Mouse (Mus musculus) layer of hippocampus, adult 2 months (tissue): ENCODE data around the gene Olfr854. TPM values are rescaled to one million over a fixed set of nuclear protein-coding genes. Genes with fewer than 3 reads are reported as not detected.

Experiments used
- DNase-seq, 2 experiments: peaks; one replicate each; pipeline ENCODE4 v3.0.0; 2022; ENCODE audit warnings: low spot score in 2 of 2
- H3K27ac ChIP-seq: fragments of 200-600 bp; 2 replicates; pipeline ENCODE4 v1.8.1; 2022
- H3K4me3 ChIP-seq: fragments of 200-600 bp; 2 replicates; pipeline ENCODE4 v1.8.1; 2022; ENCODE audit warnings: mild to moderate bottlenecking
- CTCF ChIP-seq: fragments of 200-600 bp; conservative IDR thresholded peaks from 2 replicates; pipeline ENCODE4 v1.8.1; 2022; ENCODE audit warnings: antibody characterized with exemption, mild to moderate bottlenecking, moderate library complexity
- long read RNA-seq, 2 experiments: library from polyadenylated mRNA; stranded (forward); transcript quantifications; one replicate each; pipeline ENCODE4 v2.0.0; 2021; ENCODE audit warnings: borderline mapping rate in 2 of 2
- total RNA-seq, 2 experiments: library from RNA; stranded (reverse); gene quantifications; 2 replicates each; pipeline ENCODE4 v1.2.3; 2021

Gene Olfr854
- total RNA-seq, result not detected
- long read RNA-seq, experiment 1, result 0 reads
- long read RNA-seq, experiment 2, result 0 reads

- Histone ChIP-seq H3K27ac (no peak within 1 kb of the TSS), H3K4me3 (no peak within 1 kb of the TSS)
- TF ChIP-seq CTCF, result no peak
- DNase-seq, result no peak
These were observed at the start of gene Olfr854 for GRCm38 (mm10) chr9:19567282-19567681. Olfr854 (minus strand) TSS chr9:19567382.

- Histone ChIP-seq H3K4me3 (no peak within 1 kb of the TSS), H3K27ac (no peak within 1 kb of the TSS)
- TF ChIP-seq CTCF, result no peak
- DNase-seq, result no peak
These were observed 15.1 kb upstream of the Olfr854 start, which contains the start of gene Olfr855 for GRCm38 (mm10) chr9:19582317-19582716. Olfr855 (plus strand) TSS chr9:19582617.

GRCm38 (mm10) chr9:19540976-19541375 lies 26.2 kb downstream of the Olfr854 start, which contains the start of gene Olfr853:
Olfr853 (minus strand) TSS chr9:19541076.
- no peak for TF ChIP-seq CTCF
- Histone ChIP-seq H3K4me3 (no peak within 1 kb of the TSS), H3K27ac (no peak within 1 kb of the TSS)
- no peak for DNase-seq

Other genes starting within 250 kb of the Olfr854 start
- not detected for gene Olfr845, start 230.9 kb downstream of the Olfr854 start, total RNA-seq
- not detected for gene Olfr846, start 203.4 kb downstream of the Olfr854 start, total RNA-seq
- gene Olfr847, start 188.7 kb downstream of the Olfr854 start, total RNA-seq, result not detected
- gene Olfr849, start 127.1 kb downstream of the Olfr854 start, total RNA-seq, result not detected
- not detected for gene Olfr850, start 89.1 kb downstream of the Olfr854 start, total RNA-seq
- gene Olfr851, start 74.1 kb downstream of the Olfr854 start, total RNA-seq, result not detected
- gene Olfr853, start 26.3 kb downstream of the Olfr854 start, total RNA-seq, result not detected
- not detected for gene Olfr855, start 15.2 kb upstream of the Olfr854 start, total RNA-seq
- gene Zfp317, start 54.7 kb upstream of the Olfr854 start, total RNA-seq, result 10 to 100 TPM; 19.2 to 23.6 TPM
- gene Olfr857, start 142.1 kb upstream of the Olfr854 start, total RNA-seq, result not detected
- not detected for gene Olfr58, start 212.9 kb upstream of the Olfr854 start, total RNA-seq
- gene Olfr859, start 237.5 kb upstream of the Olfr854 start, total RNA-seq, result not detected